ENCODE assay signal across 16 mouse cellular contexts in the genomic region with DNA sequence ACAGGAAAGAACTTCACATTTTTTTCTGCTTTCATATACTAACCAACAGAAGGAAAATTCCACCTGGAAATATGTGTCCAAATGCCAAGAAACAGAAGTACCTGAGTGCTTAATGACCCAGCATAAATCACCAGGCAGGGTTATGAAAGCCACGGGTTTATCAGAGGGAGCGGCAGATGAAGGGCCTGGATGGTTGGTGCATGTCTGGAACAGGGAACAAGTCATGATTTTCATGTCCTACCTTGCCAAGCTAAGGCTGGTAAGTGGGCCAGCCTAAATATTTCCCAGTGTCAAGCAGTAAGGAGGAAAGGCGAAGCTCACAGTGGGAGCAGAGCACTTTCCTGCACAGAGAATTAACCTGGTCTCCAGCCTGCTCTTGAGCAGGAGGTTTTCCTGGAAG.
"Had no signal": no experiment of that assay in that cellular context is flagged by ENCODE, and none has a peak within 500 bp of the region (broad histone marks: within the 10 kb centered on the region; RNA-seq: fewer than 3 reads in every experiment).

No protein-coding gene starts in this region.

- H3K27ac ChIP-seq: hindbrain, embryonic 14.5 days; left cerebral cortex, adult 2 months; limb, embryonic 10.5 days; liver, embryonic 15.5 days; macrophage; midbrain, embryonic 13.5 days; neural tube, embryonic 15.5 days had no signal

- H3K4me2 ChIP-seq: hindbrain, embryonic 14.5 days; liver, embryonic 11.5 days; liver, embryonic 15.5 days; lung, embryonic 14.5 days; midbrain, embryonic 13.5 days; neural tube, embryonic 15.5 days had no signal

- ATAC-seq: midbrain, embryonic 13.5 days had no signal

- DNase-seq: kidney, adult 8-10 months; kidney, postnatal 36 days; lung, embryonic 14.5 days; lung, postnatal 14 days; right cerebral cortex, postnatal 4 days; spleen, adult 18-20 months; thymus, postnatal 4 days had no signal

- H3K27me3 ChIP-seq: liver, embryonic 15.5 days; midbrain, embryonic 13.5 days; neural tube, embryonic 15.5 days had no signal

- H3K9me3 ChIP-seq: limb, embryonic 10.5 days; liver, embryonic 15.5 days; midbrain, embryonic 13.5 days; neural tube, embryonic 15.5 days had no signal

- H3K4me3 ChIP-seq: left cerebral cortex, adult 2 months; limb, embryonic 10.5 days; liver, embryonic 15.5 days; midbrain, embryonic 13.5 days; myocyte; neural tube, embryonic 15.5 days had no signal

- H3K36me3 ChIP-seq: limb, embryonic 10.5 days; liver, embryonic 15.5 days; midbrain, embryonic 13.5 days; neural tube, embryonic 15.5 days had no signal

- H3K9ac ChIP-seq: hindbrain, embryonic 14.5 days; liver, embryonic 15.5 days; lung, embryonic 14.5 days; midbrain, embryonic 13.5 days; neural tube, embryonic 15.5 days had no signal

- H3K4me1 ChIP-seq: limb, embryonic 10.5 days; liver, embryonic 15.5 days; midbrain, embryonic 13.5 days; neural tube, embryonic 15.5 days had no signal
